Mouse (Mus musculus) natural killer cell, adult 2 months (primary cell): ENCODE data around the gene Cacna1f.

Experiments
- DNase-seq, 2 experiments: peaks; one replicate each; pipeline ENCODE4 v3.0.0; 2022; ENCODE audit warnings: low spot score in 2 of 2

Cacna1f gene

DNA sequence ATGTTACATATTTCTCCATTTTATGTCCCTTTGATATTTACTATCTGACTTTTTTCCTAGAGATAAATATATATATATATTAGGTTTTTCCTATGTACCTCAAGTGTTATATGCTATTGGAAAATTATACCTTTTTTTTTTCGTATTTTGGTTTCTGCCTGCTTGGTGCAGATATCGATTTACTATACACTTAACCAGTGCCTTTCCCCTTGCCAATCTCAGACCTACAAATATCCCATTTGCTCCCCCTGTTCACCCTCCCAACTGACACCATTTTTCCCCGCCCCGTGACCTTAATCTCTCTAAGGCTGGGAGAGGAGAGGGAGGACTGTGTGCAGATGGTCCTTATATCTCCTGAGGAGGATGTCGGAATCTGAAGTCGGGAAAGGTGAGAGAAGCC lies at the start of gene Cacna1f:
Gene Cacna1f (plus strand): TSS at position 301 of the 400 bp plus-strand sequence.
- DNase-seq, result no peak

DNA sequence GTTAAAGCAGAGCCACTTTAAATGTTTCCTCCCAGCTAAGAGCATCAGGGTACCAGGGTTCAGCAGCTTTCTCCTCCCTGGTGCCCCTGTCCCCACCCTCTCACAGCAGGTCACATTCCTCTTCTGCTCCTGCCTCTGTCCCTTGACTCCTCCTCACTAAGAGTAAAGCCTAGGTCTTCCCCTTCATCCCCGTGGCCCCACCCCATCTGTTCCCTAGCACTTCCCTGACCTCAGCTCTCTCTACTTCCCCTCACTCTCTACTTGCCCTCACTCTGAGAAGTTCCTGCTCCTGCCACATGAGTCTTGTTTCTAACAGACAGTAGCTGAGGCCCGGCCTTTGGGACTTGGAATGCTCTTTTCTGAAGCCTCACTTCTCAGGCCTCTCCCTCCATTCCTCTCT lies 43.8 kb upstream of the Cacna1f start:
- DNase-seq, result no peak

DNA sequence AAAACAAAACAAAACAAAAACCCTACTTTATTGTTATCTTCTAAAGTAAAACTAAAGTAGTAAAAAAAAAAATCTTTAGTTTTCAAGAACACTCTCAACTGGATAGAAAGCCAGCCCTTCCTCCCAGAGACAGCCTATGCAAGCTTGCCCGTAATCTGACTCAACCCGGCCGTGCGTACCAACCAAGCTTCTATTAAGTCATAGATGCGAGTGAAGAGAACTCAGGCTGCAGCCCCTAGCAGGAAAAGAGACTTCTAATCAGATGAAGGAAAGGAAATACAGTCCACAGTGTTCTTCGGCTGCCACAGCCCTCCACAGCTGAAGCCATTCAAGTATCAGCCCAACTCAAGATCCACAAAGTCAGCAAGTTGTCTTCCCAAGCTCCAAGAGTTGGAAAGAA lies 40.5 kb upstream of the Cacna1f start:
- DNase-seq, result no peak

DNA sequence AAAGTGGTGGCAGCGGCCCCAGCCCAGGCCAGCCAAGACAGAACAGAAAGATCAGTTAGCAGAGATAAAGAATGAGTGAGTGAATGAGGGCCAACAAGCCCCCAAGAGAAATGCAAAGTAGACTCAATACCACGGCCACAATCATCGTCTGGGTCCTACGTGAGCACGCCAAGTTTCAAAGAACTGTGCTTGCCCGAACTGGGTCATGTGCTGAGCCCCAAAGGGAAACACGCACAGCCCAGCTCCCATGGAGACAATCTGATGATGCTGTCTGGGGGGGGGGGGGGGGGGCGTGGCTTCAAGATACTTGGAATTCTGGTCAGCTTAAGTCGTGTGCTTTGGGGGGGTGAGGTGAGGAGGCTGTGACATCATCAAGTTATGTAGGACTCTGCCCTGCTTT lies 39.4 kb upstream of the Cacna1f start:
- no peak for DNase-seq

DNA sequence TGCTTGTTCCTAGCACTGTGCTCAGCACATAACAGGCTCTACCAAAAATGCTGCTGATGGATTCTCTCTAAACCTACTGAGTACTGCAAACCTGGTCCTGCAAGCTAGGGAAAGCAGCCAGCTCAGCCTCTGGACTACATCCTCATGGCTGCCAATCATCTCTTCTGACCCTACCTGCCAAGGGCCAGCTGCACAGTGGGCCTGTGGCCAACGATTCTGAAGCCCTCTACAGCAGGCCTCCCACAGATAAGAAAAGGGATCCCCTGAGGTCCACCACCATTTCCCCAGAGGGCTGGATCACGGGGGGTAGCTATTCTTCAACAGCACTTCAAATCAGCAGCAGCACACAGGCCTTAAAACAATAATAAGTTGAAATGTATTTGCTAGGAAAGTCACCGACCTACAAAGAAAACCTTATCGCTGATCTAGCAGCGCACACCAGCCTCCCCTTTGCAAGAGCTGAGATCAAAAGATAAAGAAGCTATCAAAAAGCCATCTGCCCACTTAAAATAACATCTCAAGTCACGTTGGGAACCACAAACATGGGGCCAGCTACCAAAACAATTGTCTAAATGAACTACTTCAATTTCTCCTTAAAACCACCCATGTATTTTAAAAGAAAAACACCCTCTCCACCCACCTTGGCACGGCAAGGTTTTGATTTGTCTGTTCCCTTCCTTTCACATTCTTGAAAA lies 36.3 kb upstream of the Cacna1f start:
- peak in 1 of 2 experiments; percentile 12 for DNase-seq

DNA sequence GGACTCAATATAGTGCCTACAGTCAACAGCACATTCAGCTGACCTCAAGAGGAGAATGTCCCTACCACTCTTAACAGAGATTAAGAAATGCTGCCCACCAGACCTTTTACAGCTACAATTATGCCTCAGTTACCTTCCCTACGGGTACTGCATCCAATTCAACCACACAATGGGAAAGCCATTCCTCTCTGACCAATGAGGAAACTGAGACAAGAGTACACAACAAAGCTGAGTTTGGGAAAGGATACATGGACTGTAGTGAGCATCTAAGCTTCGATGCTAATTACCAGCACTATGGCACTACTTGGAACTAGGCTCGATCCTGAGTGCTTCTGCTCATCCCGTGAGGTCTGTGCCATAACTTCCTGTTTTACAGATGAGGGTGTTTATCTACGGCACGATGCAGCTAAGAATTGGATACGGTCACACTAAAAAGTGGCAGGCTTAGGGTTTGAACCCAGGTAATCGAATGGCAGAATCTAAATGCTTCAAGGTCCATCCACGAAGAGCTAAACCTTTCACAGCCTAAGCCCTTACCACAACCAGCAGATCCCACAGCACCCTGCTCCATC lies 35.2 kb upstream of the Cacna1f start:
- no peak for DNase-seq

DNA sequence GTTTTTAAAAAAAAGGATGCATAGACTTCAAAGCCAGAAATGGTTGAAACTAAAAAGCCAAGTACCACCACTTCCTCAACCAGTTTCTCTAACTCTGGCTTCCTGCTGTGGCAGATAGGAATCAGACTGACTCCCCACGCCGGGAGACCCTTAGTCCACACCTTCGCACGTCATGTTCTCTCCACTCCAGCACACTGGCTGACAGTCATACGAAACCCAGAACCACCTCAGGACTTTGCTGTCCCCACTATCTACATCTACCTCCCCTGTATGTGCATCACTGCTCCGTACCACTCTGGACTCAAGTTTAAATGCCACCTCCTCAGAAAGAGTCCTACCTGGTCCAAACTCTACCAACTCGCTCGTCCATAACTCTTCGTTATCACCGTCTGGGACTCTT lies 34.4 kb upstream of the Cacna1f start:
- no peak for DNase-seq

DNA sequence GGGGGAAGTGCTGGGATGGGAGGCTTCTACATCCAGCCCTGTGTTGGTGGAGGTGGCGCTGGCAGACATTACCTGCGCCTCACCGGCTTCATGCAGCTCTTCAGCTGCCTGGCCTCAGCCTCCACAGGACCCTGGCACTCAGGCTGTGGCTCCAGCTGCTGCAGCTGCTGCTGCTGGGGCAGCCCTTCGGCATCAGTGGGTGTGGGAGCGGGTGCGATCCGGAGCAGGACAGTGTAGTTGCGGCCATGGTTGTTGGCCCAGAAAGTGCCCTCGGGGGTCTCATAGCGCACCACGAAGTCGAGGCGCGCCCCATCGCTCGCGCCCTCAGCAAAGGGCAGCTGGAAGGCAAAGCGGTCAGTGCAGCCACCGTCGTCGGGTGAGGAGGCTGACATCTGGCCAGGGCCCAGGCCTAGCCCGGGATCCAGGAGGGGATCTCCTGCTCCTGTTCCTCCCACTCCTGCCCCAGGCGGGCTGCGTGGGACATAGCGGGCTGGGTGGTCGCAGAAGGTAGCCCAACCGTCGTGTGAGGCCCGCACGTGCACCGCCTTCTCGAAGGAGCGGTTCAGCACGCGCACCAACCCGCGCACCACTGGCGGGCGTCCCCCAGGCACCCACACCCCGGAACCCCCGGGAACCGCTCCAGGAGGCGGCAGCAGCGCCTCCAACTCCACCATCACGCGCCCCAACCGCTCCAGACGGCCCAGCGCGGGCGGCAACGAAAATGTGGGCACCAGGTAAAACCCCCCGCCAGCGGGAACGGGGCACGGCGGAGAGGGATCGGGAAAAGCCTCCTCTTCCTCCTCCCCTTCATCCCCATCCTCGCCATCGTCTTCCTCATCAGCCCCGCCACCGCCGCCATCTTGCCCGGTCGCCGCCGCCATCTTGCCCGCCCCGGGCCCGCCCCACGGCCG lies 33.5 kb upstream of the Cacna1f start, which contains the start of gene Foxp3:
Gene Foxp3 (plus strand): TSS at position 469 of the 911 bp plus-strand sequence.
- DNase-seq, result no peak

DNA sequence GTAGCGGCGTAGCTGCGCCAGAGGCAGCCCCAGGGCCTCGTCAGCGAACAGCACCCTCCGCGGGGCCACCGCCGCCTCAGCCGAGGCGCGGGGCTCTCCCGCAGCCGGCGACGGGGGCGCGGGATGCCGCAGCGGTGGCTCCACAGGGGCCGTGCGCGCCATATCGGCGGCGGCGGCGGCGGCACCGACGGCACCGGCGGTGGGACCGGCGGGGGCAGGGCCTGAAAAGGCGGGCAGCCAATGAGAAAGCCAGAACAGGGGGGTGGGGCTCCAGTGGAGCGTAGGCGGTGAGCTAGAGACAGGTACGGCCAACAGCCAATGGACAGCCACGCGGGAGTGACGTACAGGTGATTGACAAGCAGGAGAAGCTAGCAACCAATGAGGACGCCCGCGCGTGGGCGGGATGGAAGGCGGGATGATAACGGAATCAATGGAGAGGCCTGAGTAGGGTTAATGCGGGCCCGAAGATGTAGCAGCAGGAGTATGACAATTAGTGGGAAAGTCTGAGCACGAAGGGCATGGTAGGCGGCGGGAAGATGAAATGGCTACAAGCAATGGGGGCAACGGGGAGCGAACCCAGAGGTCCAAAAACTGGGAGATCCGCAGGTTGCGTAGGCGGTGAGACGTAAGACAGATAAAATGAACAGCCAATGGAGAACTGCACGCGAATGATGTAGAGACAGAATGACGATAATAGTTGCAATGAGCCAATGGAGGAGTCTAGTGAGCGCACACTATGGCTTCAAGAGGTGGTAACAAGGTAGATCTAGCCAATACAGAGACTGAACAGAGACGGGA lies 32.6 kb upstream of the Cacna1f start, which contains the start of gene Ppp1r3f:
Gene Ppp1r3f (minus strand): TSS at position 197 of the 798 bp plus-strand sequence.
- DNase-seq, result peak; percentile 93 to 94

DNA sequence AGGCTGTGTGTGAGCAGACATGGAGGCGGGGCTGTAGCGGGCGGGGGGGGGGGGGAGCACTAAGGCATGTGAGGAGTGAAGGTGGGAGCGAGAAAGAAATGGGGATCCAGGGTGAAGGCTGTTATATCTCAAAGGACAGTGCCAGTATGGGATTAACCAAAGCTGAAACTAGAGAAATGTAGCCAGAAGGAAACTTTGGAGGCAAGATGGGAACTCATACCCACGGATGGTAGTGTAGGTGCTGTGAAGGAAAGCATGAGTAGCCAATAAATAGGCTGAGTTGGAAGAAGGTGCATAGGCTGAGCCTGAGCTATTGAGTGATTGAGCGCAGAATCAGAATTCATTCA lies 32.0 kb upstream of the Cacna1f start:
- no peak for DNase-seq

DNA sequence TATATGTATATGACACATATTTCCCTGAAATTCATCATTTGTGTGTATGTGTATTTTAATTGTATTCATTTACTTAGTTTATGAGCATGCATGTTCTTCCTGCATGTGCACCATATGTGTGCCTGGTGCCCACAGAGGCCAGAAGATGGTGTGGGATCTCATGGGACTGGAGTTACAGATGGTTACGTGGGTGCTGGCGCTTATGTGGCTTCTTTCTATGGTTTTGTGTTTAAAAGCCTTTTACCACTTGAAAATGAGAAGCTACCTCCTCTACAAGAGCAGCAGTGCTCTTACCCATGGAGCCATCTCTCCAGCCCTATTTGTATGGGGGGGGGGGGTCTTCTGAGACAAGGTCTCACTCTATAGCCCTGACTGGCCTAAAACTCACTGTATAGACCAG lies 25.7 kb upstream of the Cacna1f start:
- DNase-seq, result no peak

DNA sequence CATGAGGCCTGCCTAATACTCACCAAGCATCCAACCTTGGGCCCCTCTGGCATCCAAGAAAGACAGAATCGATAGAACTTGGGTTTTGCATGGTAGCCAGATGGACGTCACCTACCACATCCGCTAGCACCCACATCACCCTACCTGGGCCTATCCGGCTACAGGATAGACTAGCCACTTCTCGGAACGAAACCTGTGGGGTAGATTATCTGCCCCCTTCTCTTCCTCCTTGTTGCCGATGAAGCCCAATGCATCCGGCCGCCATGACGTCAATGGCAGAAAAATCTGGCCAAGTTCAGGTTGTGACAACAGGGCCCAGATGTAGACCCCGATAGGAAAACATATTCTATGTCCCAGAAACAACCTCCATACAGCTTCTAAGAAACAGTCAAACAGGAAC lies 23.0 kb upstream of the Cacna1f start:
- DNase-seq, result no peak

DNA sequence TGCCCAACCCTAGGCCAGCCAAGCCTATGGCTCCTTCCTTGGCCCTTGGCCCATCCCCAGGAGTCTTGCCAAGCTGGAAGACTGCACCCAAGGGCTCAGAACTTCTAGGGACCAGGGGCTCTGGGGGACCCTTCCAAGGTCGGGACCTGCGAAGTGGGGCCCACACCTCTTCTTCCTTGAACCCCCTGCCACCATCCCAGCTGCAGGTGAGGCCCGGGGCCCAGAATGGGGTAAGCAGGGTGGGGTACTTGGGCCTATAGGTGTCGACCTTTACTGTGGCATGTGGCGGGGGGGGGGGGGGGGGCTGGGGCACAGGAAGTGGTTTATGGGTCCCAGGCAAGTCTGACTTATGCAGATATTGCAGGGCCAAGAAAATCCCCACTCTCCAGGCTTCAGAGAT lies 20.5 kb upstream of the Cacna1f start:
- DNase-seq, result no peak

DNA sequence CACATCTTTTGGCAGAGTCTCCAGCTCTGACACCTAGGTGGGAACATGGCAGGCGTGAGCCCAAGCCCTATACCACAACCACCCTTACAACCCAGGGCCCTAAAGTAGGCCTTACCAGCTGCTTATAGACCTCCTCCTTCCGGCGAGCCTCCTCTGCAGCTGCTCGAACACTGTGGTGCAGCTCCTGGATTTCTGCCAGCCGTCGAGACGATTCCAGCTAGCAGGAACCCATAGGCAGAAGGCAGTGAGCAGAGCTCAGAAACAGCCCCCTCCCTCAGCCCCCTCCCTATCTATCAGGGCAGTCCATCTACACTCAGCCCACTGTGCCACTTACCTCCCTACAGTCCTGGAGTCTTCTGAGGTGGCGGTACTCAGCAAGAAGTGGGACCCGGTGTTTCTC lies 11.5 kb upstream of the Cacna1f start:
- no peak for DNase-seq

DNA sequence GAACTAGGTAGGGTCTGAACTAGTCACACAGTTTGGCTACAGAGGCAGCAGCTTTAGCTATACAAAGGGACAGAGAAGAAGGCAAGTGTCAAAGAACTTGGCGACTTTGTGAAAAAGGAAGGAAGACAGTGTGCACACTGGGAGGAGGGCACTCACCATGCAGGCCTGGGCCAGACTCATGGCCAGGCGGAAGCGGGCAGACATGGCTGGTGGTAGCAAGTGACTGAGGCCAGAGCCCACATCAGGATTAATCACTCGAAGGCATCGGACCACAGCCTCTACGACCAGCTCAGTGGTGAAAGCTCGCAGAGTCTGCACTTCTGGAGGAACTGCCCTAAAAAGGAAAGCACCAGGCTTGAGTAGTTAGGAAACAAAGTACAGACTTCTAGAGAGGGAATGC lies 2.9 kb upstream of the Cacna1f start:
- peak in 1 of 2 experiments; percentile 2 for DNase-seq

DNA sequence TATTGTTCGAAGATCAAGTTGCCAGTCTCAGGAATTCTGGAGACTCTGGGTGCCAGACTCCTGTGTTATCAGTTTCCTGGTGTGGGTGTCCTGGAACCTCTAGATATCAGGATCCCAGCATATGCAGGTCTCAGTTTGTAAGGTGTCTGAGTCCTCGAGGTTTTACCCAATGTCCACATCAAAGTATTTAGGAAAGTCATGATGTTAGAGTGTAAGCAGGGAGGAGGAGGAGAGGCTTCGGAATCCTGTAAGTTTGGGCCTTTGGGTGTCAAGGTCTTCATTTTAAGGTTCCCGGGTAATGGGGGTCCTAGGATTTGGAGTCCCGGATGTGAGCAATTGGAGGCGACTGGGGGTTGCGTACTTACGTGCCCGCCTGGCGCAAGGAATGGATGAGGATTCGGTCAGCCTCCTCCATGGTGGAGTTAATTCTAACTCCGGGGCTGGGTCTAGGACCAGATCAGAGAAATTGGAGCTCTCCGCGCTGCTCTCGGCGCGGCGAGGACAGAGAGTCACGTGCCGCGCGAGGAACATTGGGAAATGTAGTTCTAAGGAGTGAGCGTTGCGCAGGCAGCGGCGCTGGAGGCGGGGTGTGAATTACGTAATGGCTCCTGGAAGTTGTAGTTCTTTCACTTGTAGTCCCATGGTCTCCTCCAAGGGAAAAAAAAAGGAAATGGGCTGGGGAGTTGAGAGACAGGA lies 1.9 kb upstream of the Cacna1f start, which contains the start of gene Ccdc22:
Gene Ccdc22 (minus strand): TSS at position 639 of the 696 bp plus-strand sequence.
- DNase-seq, result peak; percentile 57 to 74

DNA sequence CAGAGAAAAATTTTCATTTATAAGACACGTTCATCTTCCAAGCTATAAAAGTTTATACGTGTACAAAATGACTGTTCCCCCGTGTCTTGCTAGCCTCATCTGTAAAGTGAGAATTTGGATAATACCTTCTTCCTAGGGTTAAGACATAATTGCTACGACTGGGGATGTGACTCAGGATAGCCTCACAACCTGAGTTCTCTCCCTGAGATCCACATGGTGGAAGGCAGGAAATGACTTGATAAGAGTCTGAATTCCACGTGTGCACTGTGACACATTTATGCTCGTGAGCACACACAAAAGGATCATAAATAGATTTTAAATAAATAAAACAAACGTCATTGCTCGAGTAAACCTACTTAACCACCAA lies 1.3 kb upstream of the Cacna1f start:
- no peak for DNase-seq

DNA sequence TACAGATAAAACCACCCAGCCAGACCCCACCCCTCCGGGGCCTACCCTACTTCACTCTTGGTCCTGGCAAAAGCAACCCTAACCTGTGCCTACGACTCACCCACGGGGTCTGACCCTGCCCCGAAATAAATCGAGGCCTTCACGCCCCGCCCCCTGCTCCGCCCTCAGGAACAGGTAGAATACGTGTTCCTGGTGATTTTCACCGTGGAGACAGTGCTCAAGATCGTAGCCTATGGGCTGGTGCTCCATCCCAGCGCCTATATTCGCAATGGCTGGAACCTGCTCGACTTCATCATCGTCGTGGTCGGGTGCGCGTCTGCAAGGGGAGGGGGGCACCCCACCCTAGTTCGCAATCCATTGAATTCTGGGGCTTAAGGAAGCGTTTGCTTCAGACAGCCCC lies 3.2 kb downstream of the Cacna1f start:
- no peak for DNase-seq

DNA sequence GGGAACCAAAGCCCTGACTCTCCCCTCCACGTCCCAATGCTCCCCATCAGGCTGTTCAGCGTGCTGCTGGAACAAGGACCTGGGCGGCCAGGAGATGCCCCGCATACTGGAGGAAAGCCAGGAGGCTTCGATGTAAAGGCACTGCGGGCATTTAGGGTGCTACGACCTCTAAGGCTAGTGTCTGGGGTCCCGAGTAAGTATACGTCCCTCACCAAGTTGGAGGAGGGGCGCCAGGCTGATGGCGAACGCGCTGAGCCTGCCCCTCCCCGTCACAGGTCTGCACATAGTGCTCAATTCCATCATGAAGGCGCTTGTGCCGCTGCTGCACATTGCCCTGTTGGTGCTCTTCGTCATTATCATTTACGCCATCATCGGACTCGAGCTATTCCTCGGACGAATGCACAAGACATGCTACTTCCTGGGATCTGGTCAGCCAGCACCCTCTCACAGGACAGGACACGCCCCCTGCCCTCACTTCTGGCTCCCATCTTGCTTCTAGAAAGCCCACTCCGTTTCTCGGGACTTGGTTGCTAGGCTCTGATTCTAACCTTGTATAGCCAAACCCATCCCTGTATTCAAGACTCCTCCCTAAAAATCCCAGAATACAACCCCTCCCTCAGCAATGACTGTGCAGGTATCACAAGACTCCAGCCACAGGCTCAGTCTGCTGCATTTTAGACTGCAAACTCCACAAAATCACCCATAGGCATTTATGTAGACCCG lies 3.8 kb downstream of the Cacna1f start:
- no peak for DNase-seq

DNA sequence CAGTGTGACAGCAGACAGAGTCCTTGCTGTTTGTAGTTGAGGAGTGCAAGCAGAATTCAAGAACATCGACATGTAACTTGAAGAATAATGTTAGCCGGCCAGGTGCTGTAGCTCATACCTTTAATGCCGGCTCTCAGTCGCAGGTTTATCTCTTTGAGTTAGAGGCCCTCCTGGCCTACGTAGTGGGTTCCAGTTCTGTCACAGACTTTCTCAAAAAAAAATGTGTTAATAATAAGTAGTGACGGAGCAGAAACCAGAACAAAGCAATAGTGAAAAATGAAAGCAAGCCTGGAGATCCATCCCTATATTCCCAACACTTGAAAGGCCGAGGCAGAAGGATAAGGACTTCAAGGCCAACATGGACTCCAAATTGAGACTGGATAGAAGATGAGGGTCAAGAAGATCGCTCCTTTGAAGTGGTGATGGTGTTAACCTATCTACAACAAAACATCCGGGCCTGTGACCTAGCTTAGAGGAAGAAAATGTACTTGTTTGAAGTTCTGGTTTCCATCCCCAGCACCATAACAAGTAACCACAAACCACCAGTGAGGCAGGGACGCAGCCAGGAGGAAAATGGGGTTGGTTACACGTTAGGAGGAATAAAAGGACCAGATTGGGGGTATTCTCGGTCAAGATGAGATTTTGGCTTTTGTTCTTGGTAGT lies 11.1 kb downstream of the Cacna1f start:
- DNase-seq, result peak; percentile 38 to 62
